Mouse (Mus musculus): ENCODE data around the gene Camkmt.

The Camkmt gene

DNA sequence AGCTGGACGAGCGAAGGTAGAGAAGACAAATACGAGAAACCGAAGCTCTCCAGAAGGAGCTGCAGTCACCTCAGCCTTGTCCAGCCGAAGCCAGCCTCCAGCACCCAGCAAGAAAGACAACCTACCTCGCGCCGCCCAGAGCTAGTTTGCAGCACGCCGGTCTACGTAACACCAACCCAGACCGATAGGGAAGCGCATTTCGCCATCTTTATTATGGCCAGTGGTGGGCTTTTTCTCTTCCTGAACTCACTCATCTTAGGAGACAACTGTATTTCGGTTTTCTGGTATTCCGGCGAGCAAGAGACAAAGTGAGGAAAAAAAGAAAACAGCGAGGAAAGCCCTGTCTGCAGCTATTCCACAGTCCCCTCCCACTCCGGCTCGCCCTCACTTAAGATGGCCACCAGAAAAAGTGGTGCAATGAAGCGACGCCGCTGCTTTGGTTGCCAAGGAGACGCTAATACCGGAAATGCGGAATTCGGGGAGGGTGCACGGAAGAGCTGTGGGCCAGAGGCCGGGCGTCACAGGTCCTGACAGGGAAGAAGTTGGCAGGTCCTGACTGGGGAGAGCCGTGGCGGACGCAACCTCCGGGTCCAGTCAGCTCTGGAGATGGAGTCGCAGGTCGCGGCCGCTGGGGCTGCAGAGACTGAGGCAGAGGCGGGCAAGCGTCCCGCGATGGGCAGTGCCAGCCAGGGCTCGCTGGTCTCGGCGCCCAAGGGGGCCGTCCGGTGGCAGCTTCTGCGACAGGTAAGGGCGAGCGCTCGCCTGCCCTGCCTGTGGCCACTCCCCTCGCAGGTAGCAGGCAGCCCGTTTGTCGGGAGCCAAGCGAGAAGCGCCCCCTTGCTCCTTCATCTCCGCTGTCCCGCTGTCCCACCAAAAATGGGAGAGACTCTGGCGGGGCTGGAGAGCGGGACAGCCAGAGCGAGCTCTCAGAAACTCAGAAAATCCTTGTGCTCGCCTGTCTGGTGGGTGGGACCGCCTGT, at the start of gene Camkmt, which contains the start of gene Prepl:
Gene Camkmt (plus strand): TSS at position 433 of the 980 bp plus-strand sequence.
Gene Prepl (minus strand): TSS at position 122 of the 980 bp plus-strand sequence.
- DNase-seq (ENCODE audit: low spot score): peak; percentile 91

DNA sequence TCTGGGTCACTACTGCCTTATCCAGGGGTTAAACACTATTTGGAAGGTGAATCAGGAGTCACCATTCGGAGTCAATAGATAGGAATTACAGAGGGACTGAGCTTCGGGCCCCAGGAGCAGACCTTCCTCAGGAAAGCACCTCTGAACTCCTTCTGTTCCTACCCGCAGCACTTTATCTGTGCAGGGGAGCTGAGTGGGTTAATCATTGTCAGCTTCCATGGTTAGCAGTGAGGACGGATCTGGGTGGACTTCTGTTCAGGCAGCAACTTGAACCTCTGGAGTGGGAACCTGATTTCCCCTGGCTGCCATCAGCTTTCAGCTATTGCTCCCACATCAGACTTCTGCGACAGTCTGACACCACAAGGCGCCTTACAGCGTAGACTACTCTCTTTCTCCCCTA, 49.4 kb upstream of the Camkmt start:
- no peak for DNase-seq (ENCODE audit: low spot score)

DNA sequence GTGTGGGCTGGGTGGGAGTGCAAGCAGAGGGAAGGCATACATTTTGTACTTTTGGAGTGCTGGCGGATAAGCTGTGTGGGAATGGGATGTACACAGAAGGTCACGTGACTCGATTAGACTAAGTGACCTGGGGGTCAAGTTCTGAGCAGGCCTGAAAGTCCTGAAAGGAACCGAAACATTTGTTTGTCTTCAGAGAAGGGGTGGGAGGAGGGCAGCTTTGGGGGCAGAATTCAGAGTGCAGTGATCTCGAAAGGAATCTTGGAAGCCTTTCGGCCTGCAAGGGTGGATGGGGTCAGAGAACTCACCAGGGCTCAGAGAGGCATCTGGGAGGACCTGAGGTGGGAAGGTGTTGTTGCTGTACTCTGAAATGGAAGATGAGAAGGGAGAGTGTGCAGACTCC, 47.9 kb upstream of the Camkmt start:
- no peak for DNase-seq (ENCODE audit: low spot score)

DNA sequence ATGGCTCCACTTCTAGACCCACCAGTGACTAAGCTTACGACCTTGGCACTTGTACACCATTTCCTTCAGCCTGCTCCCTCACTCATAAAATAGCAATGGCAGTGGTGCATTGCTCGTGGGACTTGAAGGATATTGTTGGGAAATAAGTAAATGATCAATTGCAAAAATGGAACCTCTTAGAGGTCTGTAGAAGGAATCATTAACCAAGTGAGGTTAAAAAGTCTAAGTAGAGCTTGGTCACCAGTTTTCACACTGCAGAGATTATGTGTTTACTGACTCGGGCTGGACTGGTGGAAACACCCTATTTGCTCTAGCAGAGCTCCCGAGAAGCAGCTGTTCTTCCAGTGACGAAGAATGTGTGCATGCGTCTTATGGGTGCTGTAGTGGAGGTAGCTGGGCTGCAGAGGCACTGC, 46.9 kb upstream of the Camkmt start:
- DNase-seq (ENCODE audit: low spot score): no peak

DNA sequence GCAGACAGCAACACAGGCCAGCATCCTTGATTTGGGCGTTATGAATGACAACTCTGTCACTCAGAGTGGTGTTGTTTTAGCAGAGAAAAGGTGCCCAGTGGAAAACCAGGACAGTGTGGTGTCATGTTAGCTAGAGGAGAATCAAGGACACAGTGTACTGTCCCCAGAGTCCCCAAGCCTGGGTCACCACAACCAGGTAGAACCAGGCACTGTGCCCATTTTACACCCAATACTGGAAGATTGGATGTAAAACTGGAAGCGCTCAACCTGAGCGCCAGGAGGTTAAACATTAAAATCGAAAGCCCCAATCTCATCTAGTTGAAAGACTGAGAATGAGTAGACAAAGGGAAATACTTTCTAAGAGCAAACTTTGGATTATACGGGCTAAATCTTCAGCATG, 45.9 kb upstream of the Camkmt start:
- no peak for DNase-seq (ENCODE audit: low spot score)

DNA sequence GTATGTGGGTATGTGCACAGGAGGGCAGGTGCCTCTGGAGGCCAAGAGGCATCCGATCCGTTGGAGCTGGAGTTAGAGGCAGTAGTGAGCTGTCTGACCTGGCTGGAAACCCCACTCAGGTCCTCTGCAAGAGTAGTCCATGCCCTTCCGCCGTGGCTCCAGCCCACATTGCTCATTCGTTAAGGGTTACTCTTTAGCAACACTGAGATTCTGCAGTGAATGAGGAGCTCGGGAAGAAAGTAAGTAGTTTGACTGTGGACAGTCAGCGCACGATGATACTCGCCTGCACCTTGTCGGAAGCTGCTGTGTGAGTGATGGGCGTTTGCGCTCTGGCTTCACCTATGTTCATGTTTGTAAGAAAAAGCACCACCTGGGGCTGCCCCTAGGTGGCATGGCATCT, 45.2 kb upstream of the Camkmt start:
- no peak for DNase-seq (ENCODE audit: low spot score)

DNA sequence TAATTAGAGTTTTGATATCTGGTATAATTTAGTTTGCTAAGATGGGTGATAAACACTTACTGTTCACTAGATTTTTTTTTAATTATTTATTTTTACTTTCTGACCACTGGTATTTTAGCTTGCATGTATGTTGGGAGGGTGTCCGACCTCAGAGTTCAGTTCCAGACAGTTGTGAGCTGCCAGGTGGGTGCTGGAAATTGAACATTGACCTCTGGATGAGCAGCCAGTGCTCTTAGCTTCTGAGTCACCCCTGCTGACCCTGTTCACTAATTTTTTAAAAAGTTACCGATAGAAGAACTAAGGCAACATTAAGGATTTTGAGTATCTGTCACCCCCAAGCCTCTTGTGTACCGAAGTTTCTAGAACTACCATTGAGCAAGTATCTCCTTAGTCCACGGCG, 42.0 kb upstream of the Camkmt start:
- no peak for DNase-seq (ENCODE audit: low spot score)

DNA sequence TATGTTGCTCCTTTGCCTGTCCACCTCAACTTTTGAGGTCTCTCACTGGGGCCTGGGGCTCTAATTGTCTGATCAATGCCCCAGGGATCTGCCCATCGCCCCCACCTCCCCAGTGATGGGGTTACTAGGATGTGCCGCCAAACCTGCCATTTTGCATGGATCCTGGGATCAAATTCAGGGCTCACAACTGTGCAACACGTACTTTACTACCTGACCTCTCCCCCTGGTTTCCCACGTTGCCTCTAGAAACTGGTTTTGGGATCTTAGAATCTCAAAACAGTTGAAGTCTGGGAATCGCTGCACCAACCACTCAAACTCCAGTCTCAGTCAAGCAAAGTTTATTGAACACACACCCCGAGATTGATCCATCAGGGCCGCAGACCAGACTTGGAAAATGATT, 32.1 kb upstream of the Camkmt start:
- DNase-seq (ENCODE audit: low spot score): no peak

DNA sequence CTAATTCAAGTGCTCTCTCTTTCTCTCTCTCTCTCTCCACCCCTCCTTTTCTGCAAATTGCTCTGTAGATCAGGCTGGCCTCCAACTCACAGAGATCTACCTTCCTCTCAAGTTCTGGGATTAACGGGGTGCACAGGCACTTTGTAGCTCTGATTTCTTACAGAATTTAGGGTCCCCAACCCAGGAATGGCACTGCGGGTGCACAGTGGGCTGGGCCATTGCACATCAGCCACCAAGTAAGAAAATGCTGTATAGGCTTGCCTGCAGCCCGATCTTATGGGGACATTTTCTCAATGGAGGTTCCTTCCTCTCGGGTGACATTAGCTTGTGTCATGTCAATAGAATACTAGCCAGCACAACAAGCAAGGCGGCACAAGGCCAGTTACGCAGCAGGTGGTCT, 31.2 kb upstream of the Camkmt start:
- no peak for DNase-seq (ENCODE audit: low spot score)

DNA sequence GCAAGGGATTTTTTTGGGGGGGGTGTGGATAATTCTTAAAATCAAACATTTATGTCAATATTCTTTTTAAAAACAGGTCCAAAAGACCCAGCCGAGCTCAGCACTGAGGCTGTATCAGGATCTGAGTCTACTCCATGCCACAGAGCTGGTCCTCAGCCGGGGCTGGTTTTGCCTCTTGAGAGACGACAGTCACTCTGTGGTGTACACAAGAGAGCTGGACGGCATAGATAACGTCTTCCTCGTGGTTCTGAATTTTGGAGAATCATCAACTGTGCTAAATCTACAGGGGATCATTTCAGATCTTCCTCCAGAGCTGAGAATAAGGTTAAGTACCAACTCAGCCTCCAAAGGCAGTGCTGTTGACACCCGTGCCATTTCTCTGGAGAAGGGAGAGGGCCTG, 26.8 kb upstream of the Camkmt start:
- no peak for DNase-seq (ENCODE audit: low spot score)

DNA sequence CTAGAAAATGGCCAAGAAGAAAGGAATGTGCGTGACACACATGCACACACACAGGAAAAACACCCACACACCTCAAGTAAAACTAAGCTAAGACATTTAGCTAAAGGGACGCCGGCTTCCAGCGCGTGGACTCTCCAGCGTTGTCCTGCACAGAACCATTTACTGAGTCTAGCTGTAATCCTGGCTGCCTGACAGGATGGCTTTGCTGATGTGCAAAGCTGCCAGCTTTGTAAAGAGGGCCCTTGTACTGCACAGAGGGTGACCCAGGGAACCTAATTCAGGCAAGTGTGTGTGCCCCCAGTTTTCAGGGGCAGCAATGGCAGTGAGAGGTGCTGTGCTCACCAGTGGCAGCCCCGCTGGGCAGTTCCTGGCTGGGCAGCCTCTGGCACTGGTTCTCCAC, 23.0 kb upstream of the Camkmt start:
- DNase-seq (ENCODE audit: low spot score): no peak

DNA sequence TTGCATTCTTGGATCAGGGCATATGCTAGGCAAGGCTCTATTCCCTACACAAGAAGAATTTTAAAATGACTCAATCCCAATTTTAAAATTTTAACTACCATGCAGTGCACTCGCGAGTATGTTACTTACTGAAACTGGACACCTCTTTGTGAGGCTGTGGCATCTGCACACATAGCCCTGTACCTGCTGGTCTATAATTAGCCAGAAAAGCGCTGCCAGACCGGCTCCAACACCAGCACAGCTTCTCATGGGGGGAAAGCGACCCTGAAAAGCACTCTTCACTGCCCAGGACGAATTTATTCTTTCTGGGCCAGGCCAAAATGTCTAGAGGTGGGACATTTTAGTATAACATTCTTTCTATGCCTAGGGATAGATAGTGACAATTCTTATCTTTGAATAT, 19.7 kb upstream of the Camkmt start:
- no peak for DNase-seq (ENCODE audit: low spot score)

DNA sequence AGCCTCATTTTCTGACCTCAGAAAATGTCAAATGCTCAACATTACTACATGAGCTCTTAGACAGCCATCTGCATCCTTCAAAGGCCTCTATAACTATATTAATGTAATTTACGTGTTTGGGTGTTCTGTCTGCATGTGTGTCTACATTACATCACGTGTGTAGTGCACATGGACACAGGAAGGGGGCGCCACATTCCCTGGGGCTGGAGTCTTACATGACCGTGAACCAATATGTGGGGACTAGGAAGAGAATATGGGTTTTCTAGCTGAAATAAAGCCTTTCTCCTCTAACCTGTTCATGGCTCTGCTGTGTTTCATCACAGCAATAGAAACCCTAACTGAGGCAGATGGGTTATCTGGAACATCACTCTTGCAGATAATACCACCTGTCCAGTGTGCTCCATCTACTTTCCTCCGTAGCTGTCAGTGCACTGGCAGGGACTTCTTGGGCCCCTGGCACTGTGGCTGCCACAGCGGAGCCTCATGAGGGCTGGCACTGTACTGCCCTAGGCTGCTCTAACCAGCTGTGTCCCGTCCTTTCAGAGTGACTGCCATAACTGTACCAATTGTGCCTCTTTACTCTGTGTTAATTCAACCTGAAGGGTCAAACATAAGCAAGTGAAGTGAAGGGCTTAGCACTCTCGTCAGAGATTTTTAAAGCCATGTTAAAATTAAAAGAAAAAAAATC, 19.1 kb upstream of the Camkmt start:
- DNase-seq (ENCODE audit: low spot score): no peak

DNA sequence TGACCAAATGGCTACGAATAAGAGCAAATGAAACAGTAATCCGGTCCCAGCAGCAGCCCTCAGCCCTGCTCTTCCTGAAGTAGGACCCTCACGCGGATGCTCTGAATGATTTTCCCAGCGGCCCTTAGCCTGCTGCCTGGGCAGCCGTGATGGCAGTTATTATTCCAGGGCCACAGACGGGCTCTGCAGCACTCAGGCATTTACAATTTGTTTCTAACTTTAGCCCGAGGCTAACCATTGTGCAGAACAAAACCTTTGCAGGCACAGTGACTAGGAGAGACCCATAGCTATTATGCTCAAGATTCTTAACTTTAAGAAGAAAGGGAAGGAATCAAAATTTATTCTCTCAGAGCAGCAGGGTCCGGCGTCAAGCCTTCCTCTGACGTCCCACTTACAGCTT, 18.0 kb upstream of the Camkmt start:
- no peak for DNase-seq (ENCODE audit: low spot score)

DNA sequence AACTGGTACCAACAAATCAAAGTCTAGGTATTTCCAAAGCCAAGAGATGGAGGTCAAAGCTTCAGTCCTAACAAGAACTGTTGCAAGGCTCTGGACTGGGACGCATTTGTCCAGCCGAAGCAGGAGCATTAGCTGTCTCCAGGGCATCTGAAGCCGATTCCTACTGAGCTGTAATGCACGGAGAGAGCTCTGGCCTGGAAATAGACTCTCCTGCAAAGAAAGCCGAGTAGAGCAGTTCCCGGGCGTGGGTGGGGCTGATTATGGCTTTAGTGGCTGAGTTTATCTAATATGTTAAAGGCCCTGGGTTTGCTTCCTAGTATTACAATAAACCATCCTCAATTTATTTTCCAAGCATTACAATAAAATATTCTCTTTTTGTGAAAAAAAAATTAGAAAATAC, 17.1 kb upstream of the Camkmt start:
- DNase-seq (ENCODE audit: low spot score): no peak

DNA sequence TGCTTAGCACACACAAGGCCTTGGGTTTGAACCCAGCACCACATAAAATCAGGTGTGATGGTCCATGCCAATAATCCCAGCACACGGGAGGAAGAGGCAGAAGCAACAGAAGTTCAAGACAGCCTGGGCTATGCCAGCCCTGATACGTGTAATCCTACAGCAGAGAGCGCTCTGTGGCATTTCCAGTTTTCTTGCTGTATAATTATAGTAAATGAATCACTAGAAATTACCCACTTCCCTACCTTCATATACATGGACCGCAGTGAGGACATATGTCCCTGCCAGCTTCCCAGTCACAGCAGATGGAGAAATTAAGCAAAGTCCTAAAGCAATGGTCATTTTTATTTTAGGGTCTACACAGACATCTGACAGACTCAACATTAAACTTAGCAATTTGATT, 16.3 kb upstream of the Camkmt start:
- no peak for DNase-seq (ENCODE audit: low spot score)

DNA sequence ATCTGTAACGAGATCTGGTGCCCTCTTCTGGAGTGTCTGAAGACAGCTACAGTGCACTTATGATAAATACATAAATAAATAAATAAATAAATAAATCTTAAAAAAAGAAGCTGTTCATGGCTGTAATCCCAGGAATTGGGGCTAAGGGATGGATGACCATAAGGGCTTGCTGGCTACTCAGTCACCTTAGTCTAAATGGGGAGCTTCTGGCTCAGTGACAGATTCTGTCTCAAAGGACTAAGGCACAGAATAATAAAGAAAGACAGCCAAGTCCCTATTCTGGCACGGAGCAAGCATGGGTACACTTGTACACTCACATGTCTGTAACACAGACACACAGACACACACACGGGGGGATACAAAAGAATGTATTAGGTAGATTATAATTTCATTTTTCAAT, 11.1 kb upstream of the Camkmt start:
- DNase-seq (ENCODE audit: low spot score): no peak

DNA sequence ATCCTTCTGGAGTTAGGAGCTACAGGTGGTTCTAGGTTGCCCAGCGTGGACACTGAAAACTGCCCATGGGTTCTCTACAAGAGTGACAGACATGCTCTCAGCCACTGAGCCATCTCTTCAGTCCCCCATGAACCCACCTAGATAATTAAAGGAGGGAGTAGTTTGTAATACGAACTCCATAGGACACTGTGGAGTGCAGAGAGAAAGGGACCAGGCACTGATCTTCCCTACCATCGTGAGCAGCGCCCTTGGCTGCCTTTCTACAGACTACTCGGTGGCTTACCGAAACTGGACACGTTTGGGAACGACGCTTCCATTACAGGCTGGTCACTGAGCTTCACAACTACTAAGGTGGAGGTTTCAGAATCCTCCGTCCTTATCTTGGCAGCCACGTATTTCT, 9.6 kb upstream of the Camkmt start:
- DNase-seq (ENCODE audit: low spot score): no peak

DNA sequence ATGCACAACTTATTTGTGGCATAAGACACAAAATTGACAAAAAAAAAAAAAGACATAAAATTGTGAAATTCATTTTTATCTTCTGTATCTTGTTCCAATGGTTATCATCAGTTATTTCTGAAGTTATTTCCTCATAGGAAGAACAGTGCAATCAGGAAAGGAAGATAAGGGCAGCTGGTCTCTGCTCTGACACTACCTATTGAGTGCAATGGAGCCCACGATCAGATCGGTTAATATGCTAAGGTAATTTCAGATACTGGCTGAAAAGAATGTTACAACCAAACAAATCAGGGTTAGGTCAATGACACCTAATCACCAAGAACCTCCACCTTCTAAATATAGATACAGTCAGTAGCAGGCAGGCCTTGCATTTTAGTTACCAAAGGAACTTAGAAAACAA, 5.0 kb upstream of the Camkmt start:
- DNase-seq (ENCODE audit: low spot score): no peak

DNA sequence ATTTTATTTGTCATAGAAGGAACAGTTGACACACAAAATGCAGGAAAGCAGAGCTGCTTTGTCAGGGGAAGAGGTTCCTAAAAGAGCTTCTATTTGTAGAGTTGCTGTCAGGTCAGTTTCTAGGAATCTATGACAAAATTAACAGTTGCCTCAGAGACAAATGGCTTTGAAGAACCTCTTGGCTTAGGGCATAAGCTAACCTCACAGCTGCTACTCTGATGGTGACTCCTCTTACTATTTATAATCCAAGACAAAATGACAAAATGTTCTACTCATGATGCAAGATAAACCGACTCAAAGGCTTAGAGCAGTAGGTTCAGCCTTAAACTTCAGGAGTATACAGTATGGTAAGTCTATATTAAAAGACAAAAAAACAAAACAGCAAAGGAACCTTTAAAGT, 3.9 kb upstream of the Camkmt start:
- no peak for DNase-seq (ENCODE audit: low spot score)

DNA sequence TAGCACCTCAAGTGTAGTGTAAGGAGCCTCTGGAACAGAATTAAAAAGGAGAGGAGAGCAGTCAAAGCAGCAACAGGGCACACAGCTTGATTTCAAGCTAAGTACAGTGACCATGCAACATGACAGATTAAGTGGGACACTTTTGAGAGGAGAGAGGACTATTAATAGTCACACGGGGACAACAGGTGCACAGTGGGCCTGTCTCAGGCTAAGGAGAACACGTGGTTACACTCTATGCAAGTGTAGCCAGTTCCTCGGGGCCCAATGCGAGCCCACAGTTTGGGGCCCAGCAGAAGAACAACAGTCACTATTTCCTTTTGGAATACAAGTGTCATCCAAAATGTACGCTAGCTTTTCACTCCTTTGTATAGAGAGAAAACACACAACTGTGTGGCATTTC, 2.8 kb upstream of the Camkmt start:
- no peak for DNase-seq (ENCODE audit: low spot score)

DNA sequence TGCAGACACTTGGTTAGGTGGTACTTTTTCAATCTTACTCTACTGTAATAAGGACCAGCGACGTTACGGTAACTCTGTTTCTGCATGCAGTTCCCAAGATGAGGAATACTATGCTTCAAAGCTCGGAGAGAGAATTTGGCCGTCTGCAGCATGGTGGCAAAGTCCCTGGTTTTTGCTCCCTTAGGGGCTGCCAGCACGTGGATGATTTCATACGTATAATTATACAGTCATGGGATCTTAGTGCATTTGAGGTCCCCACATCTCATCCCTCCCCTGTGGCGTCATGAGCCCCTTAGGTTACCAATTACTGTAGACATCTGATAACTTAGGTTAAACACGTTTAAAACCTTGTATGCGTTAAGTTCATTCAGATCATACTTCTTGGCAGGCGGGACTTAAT, 2.0 kb upstream of the Camkmt start:
- no peak for DNase-seq (ENCODE audit: low spot score)

DNA sequence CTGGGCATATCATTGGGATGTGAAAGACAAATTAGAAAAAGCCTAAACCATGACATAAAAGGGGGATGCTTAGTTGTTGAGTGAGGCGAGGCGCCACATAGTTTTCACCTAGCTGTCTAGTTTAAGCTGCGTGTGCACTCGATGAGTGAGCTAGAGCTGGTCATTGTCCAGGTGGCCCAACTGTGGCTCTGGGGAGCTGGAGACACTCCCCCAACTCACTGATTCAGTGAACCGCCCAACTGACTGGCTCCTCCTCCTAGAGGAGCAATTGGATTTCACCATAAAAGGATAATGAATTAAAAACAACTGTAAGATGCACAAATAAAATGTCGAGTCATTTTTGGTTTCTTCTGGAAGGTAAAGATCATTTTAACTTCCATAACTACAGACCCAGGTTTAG, 1.3 kb upstream of the Camkmt start:
- DNase-seq (ENCODE audit: low spot score): no peak
